Comparison of ENCODE assay signal across 9 mouse cellular contexts in the genomic region with DNA sequence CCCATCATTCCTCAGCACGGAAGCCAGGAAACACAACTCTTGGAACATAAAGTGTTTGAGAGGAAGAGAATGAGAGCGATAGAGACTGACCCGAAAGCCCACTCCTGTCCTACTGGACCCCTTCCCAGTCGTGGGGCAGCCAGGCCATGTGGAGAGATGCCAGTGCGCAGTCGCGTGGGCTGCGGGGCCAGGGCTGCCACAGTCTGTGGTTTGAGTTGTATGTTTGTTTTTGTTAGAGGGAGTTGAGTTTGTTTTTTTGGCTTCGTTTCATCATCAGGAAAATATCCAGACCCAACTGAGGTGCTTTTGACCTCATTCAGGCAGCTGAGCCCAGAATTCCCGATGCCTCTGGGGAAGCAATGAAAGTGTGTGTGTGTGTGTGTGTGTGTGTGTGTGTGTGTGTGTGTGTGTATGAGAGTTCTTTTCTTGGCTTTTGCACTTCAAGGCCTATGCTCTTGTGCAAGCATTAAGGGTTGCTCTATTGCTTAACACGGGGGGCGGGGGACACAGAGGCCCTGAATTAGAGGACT. TPM values are rescaled to one million over a fixed set of nuclear protein-coding genes. Genes with fewer than 3 reads are reported as not detected.
DNase-seq lines count a peak whose midpoint lies in the region; ATAC-seq and TF ChIP-seq lines count a peak whose summit lies in the region.
"Had no signal": no experiment of that assay in that cellular context is flagged by ENCODE, and none has a peak within 500 bp of the region (broad histone marks: within the 10 kb centered on the region; RNA-seq: fewer than 3 reads in every experiment).

No protein-coding gene starts in this region.

- TF ChIP-seq CTCF in intestine, postnatal 0 days (IDR thresholded peaks at IDR 0.05; ENCODE audit: low read depth) = no peak

- H3K27me3 ChIP-seq in intestine, embryonic 14.5 days (replicated peaks; ENCODE audit: control insufficient read depth, insufficient read depth, low read length) = no peaks in the 10 kb centered on the region
- no peaks in the 10 kb centered on the region for H3K27me3 ChIP-seq in intestine, postnatal 0 days (replicated peaks; ENCODE audit: control insufficient read depth, insufficient read depth, low read length)
- no peaks in the 10 kb centered on the region for H3K27me3 ChIP-seq in forebrain, embryonic 14.5 days (replicated peaks; ENCODE audit: control insufficient read depth, insufficient read depth, low read length)
- H3K27me3 ChIP-seq: neural tube, embryonic 13.5 days had no signal

- H3K9ac ChIP-seq in intestine, embryonic 14.5 days (ENCODE audit: low read length) = no peak overlapping the region
- H3K9ac ChIP-seq in intestine, postnatal 0 days (ENCODE audit: low read depth, low read length) = no peak overlapping the region
- H3K9ac ChIP-seq in forebrain, embryonic 14.5 days (ENCODE audit: low read length) = no peak overlapping the region
- H3K9ac ChIP-seq: neural tube, embryonic 13.5 days had no signal

- no peak for DNase-seq in intestine, embryonic 14.5 days (ENCODE audit: low spot score)
- DNase-seq in gastrocnemius, postnatal 10 days = peak; percentile 47
- DNase-seq in kidney, postnatal 10 days = peak; percentile 65
- DNase-seq in ovary, postnatal 14 days (ENCODE audit: low spot score) = peak; percentile 66
- no peak for DNase-seq in frontal cortex, postnatal 25 days (ENCODE audit: low spot score in 2 of 2)
- DNase-seq in spleen, adult 18-20 months = no peak
- no peak for DNase-seq in forebrain, embryonic 14.5 days (ENCODE audit: low spot score)

- H3K4me2 ChIP-seq in intestine, embryonic 14.5 days (ENCODE audit: low read length) = no peak overlapping the region
- H3K4me2 ChIP-seq in intestine, postnatal 0 days (replicated peaks; ENCODE audit: low read depth) = no peak overlapping the region
- no peak overlapping the region for H3K4me2 ChIP-seq in forebrain, embryonic 14.5 days (ENCODE audit: low read length)
- H3K4me2 ChIP-seq: neural tube, embryonic 13.5 days had no signal

- H3K27ac ChIP-seq in intestine, embryonic 14.5 days (ENCODE audit: low read depth) = 0 out of 2 replicates have a peak overlapping the region, but pooled peaks have one; percentile 27
- no peak overlapping the region for H3K27ac ChIP-seq in intestine, postnatal 0 days (ENCODE audit: low read depth, low read length)
- no peak overlapping the region for H3K27ac ChIP-seq in forebrain, embryonic 14.5 days (ENCODE audit: low read depth, low read length)
- H3K27ac ChIP-seq: neural tube, embryonic 13.5 days had no signal

- H3K4me3 ChIP-seq in intestine, embryonic 14.5 days (ENCODE audit: low read depth, low read length) = no peak overlapping the region
- H3K4me3 ChIP-seq in intestine, postnatal 0 days (ENCODE audit: low read depth, low read length) = no peak overlapping the region
- no peak overlapping the region for H3K4me3 ChIP-seq in forebrain, embryonic 14.5 days (ENCODE audit: low read depth, low read length)
- H3K4me3 ChIP-seq: neural tube, embryonic 13.5 days had no signal

- H3K4me1 ChIP-seq in intestine, embryonic 14.5 days (replicated peaks; ENCODE audit: control insufficient read depth, insufficient read depth, low read length) = no peaks in the 10 kb centered on the region
- H3K4me1 ChIP-seq in intestine, postnatal 0 days (replicated peaks; ENCODE audit: control insufficient read depth, insufficient read depth, low read length) = peaks cover 4% of the 10 kb centered on the region; the same call in 1 of the 2 replicates
- no peaks in the 10 kb centered on the region for H3K4me1 ChIP-seq in forebrain, embryonic 14.5 days (ENCODE audit: control insufficient read depth, insufficient read depth, low read length)

- 65% methylated on average over 12 of the region's 12 CpGs for WGBS in intestine, embryonic 14.5 days
- 65% methylated on average over 12 of the region's 12 CpGs for WGBS in intestine, postnatal 0 days
- 83% methylated on average over 12 of the region's 12 CpGs for WGBS in forebrain, embryonic 14.5 days

- H3K36me3 ChIP-seq in intestine, embryonic 14.5 days (ENCODE audit: control insufficient read depth, insufficient read depth, low read length) = no peaks in the 10 kb centered on the region
- no peaks in the 10 kb centered on the region for H3K36me3 ChIP-seq in intestine, postnatal 0 days (ENCODE audit: control insufficient read depth, insufficient read depth)
- H3K36me3 ChIP-seq in forebrain, embryonic 14.5 days (ENCODE audit: control insufficient read depth, insufficient read depth, low read length) = no peaks in the 10 kb centered on the region
- H3K36me3 ChIP-seq: neural tube, embryonic 13.5 days had no signal

- H3K9me3 ChIP-seq in intestine, embryonic 14.5 days (ENCODE audit: control insufficient read depth, low read length) = no peaks in the 10 kb centered on the region
- H3K9me3 ChIP-seq in intestine, postnatal 0 days (ENCODE audit: control insufficient read depth) = no peaks in the 10 kb centered on the region
- H3K9me3 ChIP-seq in forebrain, embryonic 14.5 days (replicated peaks; ENCODE audit: control insufficient read depth, low read length) = no peaks in the 10 kb centered on the region
- H3K9me3 ChIP-seq: neural tube, embryonic 13.5 days had no signal

- no peak for ATAC-seq in intestine, embryonic 14.5 days (replicated peaks; ENCODE audit: low FRiP score, low TSS enrichment, low read depth)
- no peak for ATAC-seq in intestine, postnatal 0 days
- ATAC-seq in forebrain, embryonic 14.5 days = no peak

RNA-seq across cellular contexts. Expression of gene Siah1a, which starts 42.2 kb away (rescaled TPM):
- 39.2 and 39.4 TPM in 2 replicates for polyA plus RNA-seq in intestine, embryonic 14.5 days (2014; fragmentation: Nextera tagmentation; extraction: Ambion mirVana)
- polyA plus RNA-seq in intestine, postnatal 0 days (2015; fragmentation: Nextera tagmentation; extraction: Ambion mirVana) = 26.3 and 26.5 TPM in 2 replicates
- 10 to 100 TPM; 14.5 to 17.1 TPM for total RNA-seq in gastrocnemius, postnatal 10 days (2021)
- polyA plus RNA-seq in forebrain, embryonic 14.5 days (2014; fragmentation: Nextera tagmentation; extraction: Ambion mirVana) = 104 and 111 TPM in 2 replicates

RNA-seq across cellular contexts. Expression of gene Gm10638, which starts 42.5 kb away (rescaled TPM):
- 3.1 TPM in 2 replicates for polyA plus RNA-seq in intestine, embryonic 14.5 days (2014; fragmentation: Nextera tagmentation; extraction: Ambion mirVana)
- 3.5 and 4.3 TPM in 2 replicates for polyA plus RNA-seq in intestine, postnatal 0 days (2015; fragmentation: Nextera tagmentation; extraction: Ambion mirVana)
- total RNA-seq in gastrocnemius, postnatal 10 days (2021) = 1 to 10 TPM; 4.1 to 6.7 TPM
- polyA plus RNA-seq in forebrain, embryonic 14.5 days (2014; fragmentation: Nextera tagmentation; extraction: Ambion mirVana) = 5.8 and 6.0 TPM in 2 replicates

Comparison
In these comparisons a context has a peak if more than half of its experiments do, and no peak if none do; other contexts are left out.
1. DNase-seq: peak in gastrocnemius, postnatal 10 days (single experiment), kidney, postnatal 10 days (single experiment) and ovary, postnatal 14 days (single experiment); none in intestine, embryonic 14.5 days (single experiment), frontal cortex, postnatal 25 days (0 of 2), spleen, adult 18-20 months (0 of 2) and forebrain, embryonic 14.5 days (single experiment).